Mouse (Mus musculus): ENCODE results near the gene Kdelc2. TPM values are rescaled to one million over a fixed set of nuclear protein-coding genes. Genes with fewer than 3 reads are reported as not detected.
A peak's percentile ranks its signal among the peaks of the same experiment; 100 is the strongest.

Gene Kdelc2
- polyA plus RNA-seq, 2 experiments: 13.6 to 22.8 TPM

DNA sequence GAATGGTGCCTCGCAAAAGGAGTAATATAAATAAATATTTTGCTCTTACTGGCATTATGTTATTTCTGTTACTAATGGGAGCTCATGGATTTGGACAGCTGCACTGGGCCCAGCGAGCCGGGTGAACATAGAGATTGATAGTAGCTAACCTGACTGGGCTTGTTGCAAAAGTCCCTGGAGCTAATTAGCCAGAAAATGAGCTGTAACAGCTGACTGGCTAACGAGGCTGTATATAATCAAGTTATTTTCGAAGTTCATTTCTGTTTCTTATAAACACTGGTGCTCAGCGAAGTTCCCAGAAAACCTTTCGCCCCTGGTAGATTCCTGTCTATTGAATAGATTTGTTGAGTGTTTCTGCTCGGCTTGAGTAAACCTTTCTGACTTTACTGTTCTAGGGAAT, 19.2 kb downstream of the Kdelc2 start:
- Histone ChIP-seq H3K36me3 (ENCODE audit: control insufficient read depth, insufficient read depth, low read length) (no peaks in the 10 kb centered on the region; the same call in 1 of the 2 replicates), H3K9me3 (ENCODE audit: control insufficient read depth, low read length) (no peaks in the 10 kb centered on the region), H3K4me2 (replicated peaks; ENCODE audit: low read depth, low read length, severe bottlenecking) (peak overlapping the region; percentile 49), H3K4me1 (ENCODE audit: control insufficient read depth, insufficient read depth, low read length) (peaks cover 19% of the 10 kb centered on the region), H3K9ac (ENCODE audit: low read depth, low read length, severe bottlenecking) (no peak overlapping the region; the same call in 1 of the 2 replicates), H3K27me3 (ENCODE audit: control insufficient read depth, insufficient read depth, low read length) (no peaks in the 10 kb centered on the region), H3K27ac (replicated peaks; ENCODE audit: low read depth, low read length) (0 out of 2 replicates have a peak overlapping the region, but pooled peaks have one; percentile 54), H3K4me3 (replicated peaks; ENCODE audit: low read length) (no peak overlapping the region)
- no peak for TF ChIP-seq POLR2A (IDR thresholded peaks at IDR 0.05; ENCODE audit: borderline replicate concordance, extremely low read depth, insufficient read depth, insufficient read length)
- DNase-seq (ENCODE audit: low spot score) (no peak), ATAC-seq (ENCODE audit: low FRiP score, low read depth) (no peak)
- 31% methylated on average over 8 of the region's 8 CpGs for WGBS

DNA sequence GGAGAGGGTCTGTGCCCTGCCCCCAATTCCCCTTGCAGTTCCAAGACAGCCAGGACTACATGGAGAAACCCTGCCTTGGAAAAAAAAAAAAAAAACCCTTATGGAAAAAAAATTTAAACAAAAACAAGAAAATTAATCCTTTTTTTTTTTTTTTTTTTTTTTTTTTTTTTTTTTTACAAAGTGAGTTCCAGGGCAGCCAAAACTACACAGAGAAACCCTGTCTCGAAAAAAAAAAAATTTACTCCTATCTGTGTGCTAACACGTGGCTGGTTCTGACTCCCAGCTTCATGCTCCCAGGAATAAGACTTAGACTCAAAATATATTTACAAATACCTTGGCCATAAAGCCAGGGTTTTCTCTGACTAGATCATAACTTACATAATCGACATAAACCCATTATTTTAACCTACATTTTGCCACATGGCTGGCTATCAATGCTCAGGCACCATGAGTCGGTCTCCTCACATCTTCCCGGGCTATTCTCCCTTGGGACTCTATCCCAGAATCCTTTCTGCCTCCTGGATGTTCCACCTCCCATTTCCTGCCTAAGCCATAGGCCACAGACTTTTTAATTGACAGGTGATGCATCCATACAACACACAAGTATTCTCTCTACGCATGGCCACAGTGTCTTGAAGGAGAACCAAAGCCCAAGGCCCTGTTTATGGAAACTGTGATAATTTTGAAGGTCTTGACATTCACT, 20.4 kb downstream of the Kdelc2 start:
- no peak for TF ChIP-seq POLR2A (IDR thresholded peaks at IDR 0.05; ENCODE audit: borderline replicate concordance, extremely low read depth, insufficient read depth, insufficient read length)
- Histone ChIP-seq H3K27ac (replicated peaks; ENCODE audit: low read depth, low read length) (peak overlapping the region; percentile 84; the same call in 1 of the 2 replicates), H3K4me2 (replicated peaks; ENCODE audit: low read depth, low read length, severe bottlenecking) (peak overlapping the region; percentile 69; the same call in 1 of the 2 replicates), H3K27me3 (ENCODE audit: control insufficient read depth, insufficient read depth, low read length) (no peaks in the 10 kb centered on the region), H3K36me3 (ENCODE audit: control insufficient read depth, insufficient read depth, low read length) (no peaks in the 10 kb centered on the region; the same call in 1 of the 2 replicates), H3K9ac (ENCODE audit: low read depth, low read length, severe bottlenecking) (no peak overlapping the region), H3K4me3 (replicated peaks; ENCODE audit: low read length) (0 out of 2 replicates have a peak overlapping the region, but pooled peaks have one; percentile 41), H3K4me1 (ENCODE audit: control insufficient read depth, insufficient read depth, low read length) (peaks cover 19% of the 10 kb centered on the region), H3K9me3 (ENCODE audit: control insufficient read depth, low read length) (no peaks in the 10 kb centered on the region)
- no peak for DNase-seq (ENCODE audit: low spot score)
- WGBS: 83% methylated on average over 6 of the region's 6 CpGs
- ATAC-seq (ENCODE audit: low FRiP score, low read depth): no peak

DNA sequence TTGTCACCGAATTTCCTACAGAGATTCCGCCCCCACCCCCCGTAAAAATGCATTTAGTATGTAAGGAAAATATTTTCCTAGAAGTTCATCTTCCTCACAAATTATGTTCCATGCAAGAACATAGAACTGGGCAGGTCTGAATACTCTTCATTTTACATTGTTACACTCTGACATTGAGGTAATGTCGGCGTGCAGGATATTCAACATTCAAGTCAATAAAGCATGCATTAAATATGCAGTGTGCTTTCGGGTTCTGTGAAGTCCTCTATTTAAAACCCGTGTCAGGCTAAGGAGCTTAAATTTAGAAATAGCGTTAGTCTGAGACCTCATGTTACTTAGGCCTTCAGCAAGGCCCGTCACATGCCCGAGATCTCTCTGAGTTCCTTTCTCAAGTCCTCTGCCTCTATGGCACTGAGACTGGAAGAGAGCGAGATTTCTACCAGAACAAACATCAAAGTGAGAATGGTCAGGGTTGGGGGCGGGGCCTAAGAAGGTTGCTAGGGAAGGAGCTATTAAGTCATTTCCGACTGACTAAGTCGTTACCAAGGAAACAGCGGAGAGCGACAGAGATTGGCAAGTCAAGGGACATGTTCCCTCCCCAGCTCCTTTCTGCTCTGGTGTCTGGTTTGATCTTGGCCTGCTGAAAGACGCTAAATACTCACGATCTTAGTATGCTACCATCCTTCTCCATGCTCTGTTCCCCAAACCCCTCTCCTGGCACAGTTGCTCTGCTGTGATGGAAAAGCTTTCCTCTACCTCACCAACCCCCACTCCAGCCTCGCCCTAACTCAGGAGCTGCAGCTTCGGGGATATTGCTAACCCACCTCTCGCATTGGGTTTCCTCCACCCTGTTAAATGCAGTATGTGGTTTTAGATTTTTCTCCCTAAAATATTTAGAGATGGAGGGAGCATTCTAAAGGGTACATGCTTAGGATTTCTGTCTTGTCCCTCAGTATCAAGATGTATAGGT, 21.2 kb downstream of the Kdelc2 start:
- H3K4me1 ChIP-seq (ENCODE audit: control insufficient read depth, insufficient read depth, low read length): peaks cover 19% of the 10 kb centered on the region
- ATAC-seq (ENCODE audit: low FRiP score, low read depth) (peak; percentile 87), DNase-seq (ENCODE audit: low spot score) (peak; percentile 95)
- peak overlapping the region; percentile 84 for H3K27ac ChIP-seq (replicated peaks; ENCODE audit: low read depth, low read length)
- 24% methylated on average over 21 of the region's 21 CpGs for WGBS
- no peaks in the 10 kb centered on the region for H3K27me3 ChIP-seq (ENCODE audit: control insufficient read depth, insufficient read depth, low read length)
- H3K9ac ChIP-seq (ENCODE audit: low read depth, low read length, severe bottlenecking): peak overlapping the region; percentile 45
- H3K36me3 ChIP-seq (ENCODE audit: control insufficient read depth, insufficient read depth, low read length): no peaks in the 10 kb centered on the region
- H3K9me3 ChIP-seq (ENCODE audit: control insufficient read depth, low read length): no peaks in the 10 kb centered on the region
- H3K4me2 ChIP-seq (replicated peaks; ENCODE audit: low read depth, low read length, severe bottlenecking): peak overlapping the region; percentile 69
- H3K4me3 ChIP-seq (replicated peaks; ENCODE audit: low read length): peak overlapping the region; percentile 41
- 0 out of 2 replicates have a peak, but pooled peaks have one; percentile 32 for TF ChIP-seq POLR2A (IDR thresholded peaks at IDR 0.05; ENCODE audit: borderline replicate concordance, extremely low read depth, insufficient read depth, insufficient read length)

DNA sequence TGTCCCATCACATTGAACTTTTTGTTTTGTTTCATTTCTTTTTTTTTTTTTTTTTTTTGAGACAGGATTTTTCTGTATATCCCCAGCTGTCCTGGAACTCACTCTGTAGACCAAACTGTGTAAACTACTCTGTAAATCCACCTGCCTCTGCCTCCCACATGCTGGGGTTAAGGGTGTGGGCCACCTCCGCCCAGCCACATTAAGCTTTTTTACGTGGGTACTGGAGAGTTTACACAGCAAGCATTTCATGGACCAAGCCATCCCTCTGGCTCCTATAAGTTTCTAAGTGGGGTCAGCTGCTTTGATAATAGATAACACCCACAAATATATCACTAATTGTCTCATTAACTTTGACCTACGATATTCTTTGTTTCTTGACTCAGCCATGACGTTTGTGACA, 24.7 kb downstream of the Kdelc2 start:
- H3K4me3 ChIP-seq (replicated peaks; ENCODE audit: low read length): no peak overlapping the region
- no peak overlapping the region for H3K4me2 ChIP-seq (replicated peaks; ENCODE audit: low read depth, low read length, severe bottlenecking)
- no peak for ATAC-seq (ENCODE audit: low FRiP score, low read depth)
- H3K27me3 ChIP-seq (ENCODE audit: control insufficient read depth, insufficient read depth, low read length): no peaks in the 10 kb centered on the region
- no peak for DNase-seq (ENCODE audit: low spot score)
- no peak overlapping the region for H3K9ac ChIP-seq (ENCODE audit: low read depth, low read length, severe bottlenecking)
- no peaks in the 10 kb centered on the region for H3K9me3 ChIP-seq (ENCODE audit: control insufficient read depth, low read length)
- no peaks in the 10 kb centered on the region for H3K36me3 ChIP-seq (ENCODE audit: control insufficient read depth, insufficient read depth, low read length)
- TF ChIP-seq POLR2A (IDR thresholded peaks at IDR 0.05; ENCODE audit: borderline replicate concordance, extremely low read depth, insufficient read depth, insufficient read length): no peak
- WGBS: 68% methylated on average over 4 of the region's 4 CpGs
- peaks cover 9% of the 10 kb centered on the region for H3K4me1 ChIP-seq (ENCODE audit: control insufficient read depth, insufficient read depth, low read length)
- no peak overlapping the region for H3K27ac ChIP-seq (replicated peaks; ENCODE audit: low read depth, low read length)

DNA sequence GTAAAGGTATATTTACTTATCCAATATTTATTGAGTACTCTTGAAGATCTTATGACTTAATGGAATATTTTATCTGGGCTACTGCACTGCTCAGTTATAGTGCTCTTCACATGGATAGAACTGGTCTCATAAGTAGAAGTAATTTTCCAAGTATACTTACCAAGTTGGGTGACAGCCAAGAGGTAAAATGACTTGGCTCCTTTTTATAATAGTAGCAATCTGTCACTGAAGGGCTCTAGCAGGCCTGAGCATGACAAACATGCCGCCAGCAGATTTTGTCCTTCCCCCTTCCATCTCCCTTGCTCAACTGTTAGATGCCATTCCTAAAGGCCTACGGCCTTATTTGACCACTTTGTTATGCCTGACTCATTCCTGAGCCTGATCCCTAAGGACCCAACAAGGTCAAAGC, 25.1 kb downstream of the Kdelc2 start:
- TF ChIP-seq POLR2A (IDR thresholded peaks at IDR 0.05; ENCODE audit: borderline replicate concordance, extremely low read depth, insufficient read depth, insufficient read length): no peak
- no peaks in the 10 kb centered on the region for H3K36me3 ChIP-seq (ENCODE audit: control insufficient read depth, insufficient read depth, low read length)
- H3K27me3 ChIP-seq (ENCODE audit: control insufficient read depth, insufficient read depth, low read length): no peaks in the 10 kb centered on the region
- peak; percentile 12 for DNase-seq (ENCODE audit: low spot score)
- no peak for ATAC-seq (ENCODE audit: low FRiP score, low read depth)
- WGBS: 67% methylated on average over 2 of the region's 2 CpGs
- no peak overlapping the region for H3K9ac ChIP-seq (ENCODE audit: low read depth, low read length, severe bottlenecking)
- H3K27ac ChIP-seq (replicated peaks; ENCODE audit: low read depth, low read length): no peak overlapping the region
- peaks cover 9% of the 10 kb centered on the region for H3K4me1 ChIP-seq (ENCODE audit: control insufficient read depth, insufficient read depth, low read length)
- H3K4me3 ChIP-seq (replicated peaks; ENCODE audit: low read length): no peak overlapping the region
- H3K4me2 ChIP-seq (replicated peaks; ENCODE audit: low read depth, low read length, severe bottlenecking): no peak overlapping the region
- no peaks in the 10 kb centered on the region for H3K9me3 ChIP-seq (ENCODE audit: control insufficient read depth, low read length)
